8 mouse cellular contexts compared by ENCODE assay signal in the genomic region with DNA sequence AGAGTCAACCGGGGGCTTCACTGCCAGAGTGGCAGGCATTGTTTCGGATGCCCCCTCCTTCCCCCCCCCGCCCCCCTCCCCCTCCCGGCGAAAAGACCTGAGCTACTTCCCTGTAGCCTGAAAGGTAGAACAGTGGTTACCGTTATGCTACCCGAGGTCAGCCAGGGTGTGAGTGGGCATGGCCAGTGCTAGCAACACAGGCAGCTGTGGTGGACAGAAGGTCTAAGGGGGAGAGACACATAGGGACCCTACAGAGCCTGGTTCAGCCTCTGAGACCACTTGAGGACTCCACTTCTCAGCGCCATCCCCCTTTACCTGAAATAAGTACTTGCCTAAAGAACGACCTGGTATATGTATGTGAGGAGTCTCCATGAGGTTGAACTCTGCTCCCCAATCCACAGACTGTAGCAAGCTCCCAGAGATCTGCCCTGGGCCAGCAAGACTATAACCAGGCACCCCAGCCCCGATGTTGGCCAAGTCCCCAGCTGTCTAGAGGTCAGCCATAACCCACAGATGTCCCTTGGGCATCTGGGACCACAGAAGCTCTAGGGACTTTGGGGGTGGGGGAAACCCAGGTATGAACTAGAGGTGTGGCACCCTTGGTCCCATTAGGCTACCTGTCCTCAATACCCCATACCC.
DNase-seq lines count a peak whose midpoint lies in the region; ATAC-seq and TF ChIP-seq lines count a peak whose summit lies in the region.

No protein-coding gene starts in this region.

- WGBS in heart, embryonic 13.5 days: 37% methylated on average over 7 of the region's 10 CpGs
- WGBS in hindbrain, postnatal 0 days: 37% methylated on average over 7 of the region's 10 CpGs
- 46% methylated on average over 7 of the region's 10 CpGs for WGBS in midbrain, embryonic 15.5 days

- DNase-seq in heart, adult 9 months (ENCODE audit: low spot score in 2 of 2): no peak
- DNase-seq in hindbrain, postnatal 0 days (ENCODE audit: low spot score): no peak
- no peak for DNase-seq in embryo, embryonic 9.5 days (ENCODE audit: extremely low spot score)
- DNase-seq in layer of hippocampus, adult 9-11 months: no peak
- DNase-seq in cerebellum, postnatal 36 days: no peak

- no peak for TF ChIP-seq POLR2A in cortical plate, adult 2 months (IDR thresholded peaks at IDR 0.05; ENCODE audit: extremely low read depth, insufficient read depth, low read length)

- peak overlapping the region; percentile 90 for H3K9ac ChIP-seq in heart, embryonic 13.5 days
- peak overlapping the region; percentile 56 for H3K9ac ChIP-seq in hindbrain, postnatal 0 days (replicated peaks; ENCODE audit: low read length)
- H3K9ac ChIP-seq in midbrain, embryonic 15.5 days: peak overlapping the region; percentile 36; the same call in 1 of the 2 replicates

- peaks cover 27% of the 10 kb centered on the region for H3K27me3 ChIP-seq in heart, embryonic 13.5 days (replicated peaks)
- no peaks in the 10 kb centered on the region for H3K27me3 ChIP-seq in hindbrain, postnatal 0 days (ENCODE audit: insufficient read depth, low read length)
- H3K27me3 ChIP-seq in midbrain, embryonic 15.5 days (replicated peaks): peaks cover 14% of the 10 kb centered on the region

- H3K4me2 ChIP-seq in heart, embryonic 13.5 days: peak overlapping the region; percentile 90
- H3K4me2 ChIP-seq in hindbrain, postnatal 0 days (ENCODE audit: low read depth, low read length): peak overlapping the region; percentile 69
- peak overlapping the region; percentile 49 for H3K4me2 ChIP-seq in midbrain, embryonic 15.5 days

- H3K27ac ChIP-seq in heart, embryonic 13.5 days (replicated peaks): peak overlapping the region; percentile 89
- H3K27ac ChIP-seq in cortical plate, adult 2 months (ENCODE audit: insufficient read depth, low read length): no peak overlapping the region
- H3K27ac ChIP-seq in hindbrain, postnatal 0 days: peak overlapping the region; percentile 81
- no peak overlapping the region for H3K27ac ChIP-seq in midbrain, embryonic 15.5 days

- H3K4me3 ChIP-seq in heart, embryonic 13.5 days: peak overlapping the region; percentile 62
- peak overlapping the region; percentile 30; the same call in 1 of the 2 replicates for H3K4me3 ChIP-seq in cortical plate, adult 2 months (ENCODE audit: insufficient read depth, low read length)
- peak overlapping the region; percentile 36 for H3K4me3 ChIP-seq in hindbrain, postnatal 0 days (ENCODE audit: low read length)
- peak overlapping the region; percentile 28 for H3K4me3 ChIP-seq in midbrain, embryonic 15.5 days

- no peaks in the 10 kb centered on the region for H3K9me3 ChIP-seq in heart, embryonic 13.5 days
- H3K9me3 ChIP-seq in hindbrain, postnatal 0 days (ENCODE audit: low read length): no peaks in the 10 kb centered on the region
- no peaks in the 10 kb centered on the region for H3K9me3 ChIP-seq in midbrain, embryonic 15.5 days

- TF ChIP-seq CTCF in cortical plate, adult 2 months (IDR thresholded peaks at IDR 0.05; ENCODE audit: extremely low read depth, insufficient read depth, low read length): no peak
- TF ChIP-seq CTCF in hindbrain, postnatal 0 days (IDR thresholded peaks at IDR 0.05; ENCODE audit: low read depth): no peak

- no peaks in the 10 kb centered on the region for H3K36me3 ChIP-seq in heart, embryonic 13.5 days
- no peaks in the 10 kb centered on the region for H3K36me3 ChIP-seq in hindbrain, postnatal 0 days (ENCODE audit: insufficient read depth, low read length)
- H3K36me3 ChIP-seq in midbrain, embryonic 15.5 days (replicated peaks): no peaks in the 10 kb centered on the region

- 0 out of 2 replicates have a peak, but pooled peaks have one; percentile 6 for ATAC-seq in heart, embryonic 13.5 days (ENCODE audit: extremely low read depth, insufficient number of reproducible peaks, low FRiP score, low TSS enrichment)
- ATAC-seq in hindbrain, postnatal 0 days: peak; percentile 48
- 0 out of 2 replicates have a peak, but pooled peaks have one; percentile 38 for ATAC-seq in midbrain, embryonic 15.5 days (replicated peaks)

- peaks cover 17% of the 10 kb centered on the region for H3K4me1 ChIP-seq in heart, embryonic 13.5 days
- no peaks in the 10 kb centered on the region for H3K4me1 ChIP-seq in cortical plate, adult 2 months (ENCODE audit: control insufficient read depth, insufficient read depth, low read length)
- peaks cover 17% of the 10 kb centered on the region for H3K4me1 ChIP-seq in hindbrain, postnatal 0 days (ENCODE audit: insufficient read depth, low read length)
- H3K4me1 ChIP-seq in midbrain, embryonic 15.5 days: peaks cover 12% of the 10 kb centered on the region

Comparison
In these comparisons a context has a peak if more than half of its experiments do, and no peak if none do; other contexts are left out.
1. H3K27ac ChIP-seq: peak in heart, embryonic 13.5 days (single experiment) and hindbrain, postnatal 0 days (single experiment); none in cortical plate, adult 2 months (single experiment) and midbrain, embryonic 15.5 days (single experiment).
2. H3K9ac ChIP-seq: peak in every context shown above with its lines; median percentile 90 in heart, embryonic 13.5 days; 56 in hindbrain, postnatal 0 days; 36 in midbrain, embryonic 15.5 days.
3. Peak in every context shown above with its lines, with median percentiles within 50 percentile points of each other: ATAC-seq, H3K4me2 ChIP-seq and H3K4me3 ChIP-seq.